ENCODE assay signal across 7 mouse cellular contexts in genomic region chr13:49127844-49128631, GRCm38 (mm10). TPM values are rescaled to one million over a fixed set of nuclear protein-coding genes. Genes with fewer than 3 reads are reported as not detected.
DNase-seq lines count a peak whose midpoint lies in the region; ATAC-seq and TF ChIP-seq lines count a peak whose summit lies in the region.

No protein-coding gene starts in this region.

- peak overlapping the region; percentile 35; the same call in 1 of the 2 replicates for H3K27ac ChIP-seq in limb, embryonic 12.5 days
- H3K27ac ChIP-seq in limb, embryonic 10.5 days, result no peak overlapping the region
- H3K27ac ChIP-seq in forebrain, embryonic 14.5 days (ENCODE audit: low read depth, low read length), result peak overlapping the region; percentile 52; the same call in 1 of the 2 replicates
- H3K27ac ChIP-seq in hindbrain, postnatal 0 days, result peak overlapping the region; percentile 62
- peak overlapping the region; percentile 0; the same call in 1 of the 2 replicates for H3K27ac ChIP-seq in stomach, embryonic 15.5 days

- no peak for DNase-seq in limb, embryonic 10.5 days (ENCODE audit: low spot score)
- DNase-seq in forebrain, embryonic 14.5 days (ENCODE audit: low spot score), result peak; percentile 50
- peak; percentile 59 for DNase-seq in hindbrain, postnatal 0 days (ENCODE audit: low spot score)
- DNase-seq in kidney, postnatal 10 days, result no peak
- DNase-seq in ovary, postnatal 36 days (ENCODE audit: low spot score), result no peak

- H3K9me3 ChIP-seq in limb, embryonic 12.5 days, result no peaks in the 10 kb centered on the region
- H3K9me3 ChIP-seq in limb, embryonic 10.5 days (replicated peaks), result no peaks in the 10 kb centered on the region
- H3K9me3 ChIP-seq in forebrain, embryonic 14.5 days (replicated peaks; ENCODE audit: control insufficient read depth, low read length), result no peaks in the 10 kb centered on the region
- H3K9me3 ChIP-seq in hindbrain, postnatal 0 days (ENCODE audit: low read length), result no peaks in the 10 kb centered on the region
- no peaks in the 10 kb centered on the region for H3K9me3 ChIP-seq in stomach, embryonic 15.5 days

- 57% methylated on average over 15 of the region's 15 CpGs for whole genome bisulfite sequencing in limb, embryonic 12.5 days
- WGBS in limb, embryonic 10.5 days, result 68% methylated on average over 15 of the region's 15 CpGs
- WGBS in forebrain, embryonic 14.5 days, result 41% methylated on average over 15 of the region's 15 CpGs
- WGBS in hindbrain, postnatal 0 days, result 18% methylated on average over 15 of the region's 15 CpGs
- 37% methylated on average over 15 of the region's 15 CpGs for WGBS in stomach, embryonic 15.5 days

- no peak for TF ChIP-seq CTCF in hindbrain, postnatal 0 days (IDR thresholded peaks at IDR 0.05; ENCODE audit: low read depth)

- H3K4me2 ChIP-seq in limb, embryonic 12.5 days, result peak overlapping the region; percentile 2; the same call in 1 of the 2 replicates
- peak overlapping the region; percentile 11 for H3K4me2 ChIP-seq in forebrain, embryonic 14.5 days (ENCODE audit: low read length)
- H3K4me2 ChIP-seq in hindbrain, postnatal 0 days (ENCODE audit: low read depth, low read length), result peak overlapping the region; percentile 29
- no peak overlapping the region for H3K4me2 ChIP-seq in stomach, embryonic 15.5 days

- ATAC-seq in limb, embryonic 12.5 days (ENCODE audit: insufficient number of reproducible peaks, insufficient read depth, low FRiP score, low TSS enrichment, low read depth), result peak; percentile 21; the same call in 1 of the 2 replicates
- peak; percentile 26 for ATAC-seq in forebrain, embryonic 14.5 days
- ATAC-seq in hindbrain, postnatal 0 days, result peak; percentile 42
- no peak for ATAC-seq in stomach, embryonic 15.5 days (ENCODE audit: insufficient read depth, low FRiP score, low read depth)

- H3K4me3 ChIP-seq in limb, embryonic 12.5 days (replicated peaks), result no peak overlapping the region
- H3K4me3 ChIP-seq in limb, embryonic 10.5 days, result no peak overlapping the region
- H3K4me3 ChIP-seq in forebrain, embryonic 14.5 days (ENCODE audit: low read depth, low read length), result no peak overlapping the region
- no peak overlapping the region for H3K4me3 ChIP-seq in hindbrain, postnatal 0 days (ENCODE audit: low read length)
- H3K4me3 ChIP-seq in stomach, embryonic 15.5 days (replicated peaks), result no peak overlapping the region

- H3K36me3 ChIP-seq in limb, embryonic 12.5 days, result no peaks in the 10 kb centered on the region
- no peaks in the 10 kb centered on the region for H3K36me3 ChIP-seq in limb, embryonic 10.5 days
- H3K36me3 ChIP-seq in forebrain, embryonic 14.5 days (ENCODE audit: control insufficient read depth, insufficient read depth, low read length), result no peaks in the 10 kb centered on the region
- no peaks in the 10 kb centered on the region for H3K36me3 ChIP-seq in hindbrain, postnatal 0 days (ENCODE audit: insufficient read depth, low read length)
- no peaks in the 10 kb centered on the region for H3K36me3 ChIP-seq in stomach, embryonic 15.5 days

- peaks cover 27% of the 10 kb centered on the region for H3K4me1 ChIP-seq in limb, embryonic 12.5 days (replicated peaks)
- H3K4me1 ChIP-seq in limb, embryonic 10.5 days, result peaks cover 21% of the 10 kb centered on the region
- peaks cover 35% of the 10 kb centered on the region for H3K4me1 ChIP-seq in forebrain, embryonic 14.5 days (ENCODE audit: control insufficient read depth, insufficient read depth, low read length)
- peaks cover 58% of the 10 kb centered on the region for H3K4me1 ChIP-seq in hindbrain, postnatal 0 days (ENCODE audit: insufficient read depth, low read length)
- peaks cover 41% of the 10 kb centered on the region for H3K4me1 ChIP-seq in stomach, embryonic 15.5 days

- H3K27me3 ChIP-seq in limb, embryonic 12.5 days, result no peaks in the 10 kb centered on the region
- H3K27me3 ChIP-seq in limb, embryonic 10.5 days (ENCODE audit: low read depth, poor library complexity, severe bottlenecking), result no peaks in the 10 kb centered on the region
- no peaks in the 10 kb centered on the region for H3K27me3 ChIP-seq in forebrain, embryonic 14.5 days (replicated peaks; ENCODE audit: control insufficient read depth, insufficient read depth, low read length)
- no peaks in the 10 kb centered on the region for H3K27me3 ChIP-seq in hindbrain, postnatal 0 days (ENCODE audit: insufficient read depth, low read length)
- H3K27me3 ChIP-seq in stomach, embryonic 15.5 days (replicated peaks), result no peaks in the 10 kb centered on the region

- H3K9ac ChIP-seq in limb, embryonic 12.5 days (replicated peaks), result no peak overlapping the region
- peak overlapping the region; percentile 37; the same call in 1 of the 2 replicates for H3K9ac ChIP-seq in forebrain, embryonic 14.5 days (ENCODE audit: low read length)
- peak overlapping the region; percentile 36; the same call in 1 of the 2 replicates for H3K9ac ChIP-seq in hindbrain, postnatal 0 days (replicated peaks; ENCODE audit: low read length)
- no peak overlapping the region for H3K9ac ChIP-seq in stomach, embryonic 15.5 days

RNA-seq across cellular contexts. Expression of gene Wnk2, which starts 19.8 kb away (rescaled TPM):
- polyA plus RNA-seq in limb, embryonic 12.5 days (2016; fragmentation: Nextera tagmentation; extraction: Ambion mirVana), result 1.3 and 1.6 TPM in 2 replicates
- polyA plus RNA-seq in limb, embryonic 10.5 days (2016; fragmentation: Nextera tagmentation; extraction: Ambion mirVana), result 1.1 and 1.3 TPM in 2 replicates
- 14.9 and 17.8 TPM in 2 replicates for polyA plus RNA-seq in forebrain, embryonic 14.5 days (2014; fragmentation: Nextera tagmentation; extraction: Ambion mirVana)
- 63.8 and 68.9 TPM in 2 replicates for total RNA-seq in hindbrain, postnatal 0 days (2014; rRNA removed)
- polyA plus RNA-seq in hindbrain, postnatal 0 days (2015; fragmentation: Nextera tagmentation; extraction: Ambion mirVana), result 14.5 and 15.1 TPM in 2 replicates
- 3.3 and 3.8 TPM in 2 replicates for polyA plus RNA-seq in stomach, embryonic 15.5 days (2015; fragmentation: Nextera tagmentation; extraction: Ambion mirVana)

RNA-seq across cellular contexts. Expression of gene Ninj1, which starts 59.2 kb away (rescaled TPM):
- 31.4 and 35.3 TPM in 2 replicates for polyA plus RNA-seq in limb, embryonic 12.5 days (2016; fragmentation: Nextera tagmentation; extraction: Ambion mirVana)
- polyA plus RNA-seq in limb, embryonic 10.5 days (2016; fragmentation: Nextera tagmentation; extraction: Ambion mirVana), result 22.2 and 23.3 TPM in 2 replicates
- polyA plus RNA-seq in forebrain, embryonic 14.5 days (2014; fragmentation: Nextera tagmentation; extraction: Ambion mirVana), result 26.3 and 30.0 TPM in 2 replicates
- 44.1 and 54.4 TPM in 2 replicates for total RNA-seq in hindbrain, postnatal 0 days (2014; rRNA removed)
- 50.0 and 50.7 TPM in 2 replicates for polyA plus RNA-seq in hindbrain, postnatal 0 days (2015; fragmentation: Nextera tagmentation; extraction: Ambion mirVana)
- 52.5 and 54.3 TPM in 2 replicates for polyA plus RNA-seq in stomach, embryonic 15.5 days (2015; fragmentation: Nextera tagmentation; extraction: Ambion mirVana)

Comparison
In these comparisons a context has a peak if more than half of its experiments do, and no peak if none do; other contexts are left out.
1. H3K9ac ChIP-seq: peak in forebrain, embryonic 14.5 days (single experiment) and hindbrain, postnatal 0 days (single experiment); none in limb, embryonic 12.5 days (single experiment) and stomach, embryonic 15.5 days (single experiment).
2. DNase-seq: peak in forebrain, embryonic 14.5 days (single experiment) and hindbrain, postnatal 0 days (single experiment); none in limb, embryonic 10.5 days (single experiment), kidney, postnatal 10 days (single experiment) and ovary, postnatal 36 days (single experiment).